Mouse (Mus musculus) erythroblast, embryonic 14.5 days (primary cell): ENCODE measurements around the gene Cdc7.

ENCODE experiments used
- GATA1 ChIP-seq: IDR thresholded peaks from 2 replicates; pipeline ENCODE4 v1.6.1; 2012; ENCODE audit warnings: low read length, inconsistent platforms, mixed read lengths
- TAL1 ChIP-seq: IDR thresholded peaks from 3 replicates; pipeline ENCODE4 v1.6.1; 2012; ENCODE audit warnings: low read length, inconsistent platforms, mixed read lengths

- TF ChIP-seq TAL1 (no peak), GATA1 (no peak)
These were observed 46.2 kb downstream of the Cdc7 start for GRCm38 (mm10) chr5:107010300-107010699.
